Mouse (Mus musculus) layer of hippocampus, postnatal 14 days (tissue): ENCODE results near the gene Tle3. TPM values are rescaled to one million over a fixed set of nuclear protein-coding genes. Genes with fewer than 3 reads are reported as not detected.

Experiments used
- DNase-seq, 2 experiments: peaks; one replicate each; pipeline ENCODE4 v3.0.0; 2021 to 2022; ENCODE audit warnings: low spot score in 2 of 2, mixed read lengths in 1 of 2
- total RNA-seq, 2 experiments: library from RNA; stranded (reverse); gene quantifications; 2 replicates each; pipeline ENCODE4 v1.2.3; 2021

Gene Tle3
- total RNA-seq, 2 experiments from 2014 or later = 73.5 to 77.2 TPM

GRCm38 (mm10) chr9:61351164-61351563 lies 21.0 kb upstream of the Tle3 start:
- peak; percentile 25 to 30 for DNase-seq

- DNase-seq = no peak
Observed at GRCm38 (mm10) chr9:61358933-61359332, 13.2 kb upstream of the Tle3 start.

GRCm38 (mm10) chr9:61359741-61360140 lies 12.4 kb upstream of the Tle3 start:
- DNase-seq = no peak

GRCm38 (mm10) chr9:61360163-61360562 lies 12.0 kb upstream of the Tle3 start:
- DNase-seq = no peak

DNA sequence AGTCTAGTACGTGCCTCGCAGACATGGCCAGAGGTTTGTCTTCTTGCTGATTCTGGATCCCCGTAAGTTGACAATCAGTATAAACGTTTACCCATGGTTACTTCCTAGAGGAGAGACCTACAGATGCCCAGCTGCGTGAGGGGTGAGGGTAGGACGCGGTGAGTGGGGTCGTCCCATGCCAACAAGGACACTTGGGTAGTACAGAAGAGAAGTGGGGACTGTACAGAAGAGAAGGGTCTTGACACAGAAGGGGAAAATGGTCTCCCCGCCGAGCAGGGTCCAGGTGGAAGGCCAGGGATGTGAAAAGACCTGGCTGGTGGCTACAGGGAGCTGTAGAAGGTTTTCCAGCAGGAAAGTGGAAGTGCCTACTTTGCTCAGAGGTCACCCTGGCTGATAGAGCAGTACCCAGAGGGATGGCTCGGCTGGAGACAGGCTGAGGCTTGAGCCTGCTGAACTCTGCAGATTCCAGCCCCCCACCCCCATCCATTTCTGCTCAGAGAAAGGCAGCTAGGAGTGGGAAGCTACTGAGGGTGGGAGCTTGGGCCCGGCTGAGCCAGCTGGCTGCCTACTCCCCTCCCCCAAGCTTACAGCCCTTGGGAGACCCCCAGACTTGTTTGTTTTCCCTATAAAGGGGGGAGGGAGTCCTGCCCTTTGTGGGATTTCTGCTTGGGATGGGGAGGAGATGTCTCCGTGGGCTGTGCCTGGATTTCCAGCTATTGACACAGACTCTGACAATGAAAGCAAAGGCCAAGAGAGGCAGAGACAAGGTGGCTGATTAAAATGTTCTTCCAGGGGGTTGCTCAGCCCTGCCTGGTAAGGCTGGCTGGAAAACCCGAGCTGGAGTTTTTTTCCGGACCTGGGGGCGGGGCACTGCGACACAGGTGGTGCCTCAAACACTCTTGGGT lies 11.2 kb upstream of the Tle3 start:
- no peak for DNase-seq

GRCm38 (mm10) chr9:61363194-61363593 lies 9.0 kb upstream of the Tle3 start:
- no peak for DNase-seq

DNA sequence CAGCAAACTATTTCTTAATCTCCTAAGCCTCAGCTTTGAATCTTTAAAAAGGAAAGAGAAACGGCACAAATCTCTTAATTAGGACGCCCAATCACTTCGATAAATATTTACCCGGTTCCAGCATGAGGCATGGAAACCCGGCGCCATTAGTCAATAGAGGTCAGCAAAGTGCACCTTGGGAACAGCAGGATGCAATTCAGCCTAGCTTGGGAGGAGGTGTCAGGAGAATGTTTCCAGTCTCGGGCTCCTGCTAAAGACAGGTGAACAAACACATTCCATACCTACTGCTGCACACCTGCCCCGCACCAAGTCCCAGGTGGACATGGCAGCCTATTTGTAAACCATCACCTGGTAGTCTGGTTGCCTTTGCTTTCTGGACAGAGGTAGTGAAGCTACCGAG lies 6.1 kb upstream of the Tle3 start:
- no peak for DNase-seq

DNA sequence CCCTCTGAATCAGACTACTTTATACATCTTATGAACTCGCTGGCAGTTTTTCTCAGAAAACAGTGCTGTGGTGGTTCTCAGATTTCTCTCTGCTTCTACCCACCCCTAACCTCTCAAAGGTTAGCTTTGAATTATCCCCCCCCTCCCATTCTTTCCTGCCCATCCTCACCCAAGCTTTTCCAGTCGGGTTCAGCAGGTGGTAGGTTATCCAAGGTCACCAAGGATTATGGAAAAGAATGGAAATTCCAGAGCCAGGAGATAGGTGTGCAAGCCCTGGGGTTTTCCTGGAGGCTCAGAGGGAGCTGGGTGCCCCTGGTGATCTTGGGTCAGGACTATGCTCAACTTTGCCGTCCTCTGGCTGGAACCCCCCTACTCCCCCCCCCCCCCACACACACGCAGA lies 5.0 kb upstream of the Tle3 start:
- no peak for DNase-seq

- no peak for DNase-seq
Observed at GRCm38 (mm10) chr9:61367857-61368566, 4.2 kb upstream of the Tle3 start.

DNA sequence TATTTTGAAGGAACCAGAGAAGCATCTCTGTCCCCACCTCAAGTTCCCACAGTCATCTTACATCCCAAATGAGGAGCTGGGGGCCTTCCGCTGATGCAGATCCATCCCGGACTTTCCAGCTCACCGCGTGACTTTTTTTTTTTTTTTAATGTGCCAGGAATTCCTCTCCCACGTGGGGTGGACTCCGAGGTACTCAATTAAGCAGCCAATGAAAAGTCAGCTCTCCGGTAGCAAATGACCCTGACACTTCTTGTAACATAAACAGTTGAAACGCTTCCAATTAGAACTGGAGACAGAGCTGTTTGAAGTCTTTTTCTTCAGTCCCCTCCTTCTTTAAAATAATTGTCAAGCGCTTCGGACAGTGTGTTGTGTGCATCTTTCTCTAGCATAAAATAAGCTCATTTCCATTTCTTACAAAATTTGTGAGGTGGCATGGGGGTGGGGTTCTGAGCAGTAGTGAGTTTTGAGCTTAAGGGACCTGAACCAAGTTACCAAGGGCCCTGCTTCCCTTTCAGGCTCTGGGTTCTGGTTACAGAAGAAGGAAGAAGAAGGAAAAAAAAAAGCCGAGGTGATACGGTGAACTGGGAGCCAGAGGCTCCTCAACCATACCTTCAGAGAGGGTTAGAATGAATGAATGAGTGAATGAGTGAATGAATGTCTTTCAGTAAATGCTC lies 3.5 kb upstream of the Tle3 start:
- DNase-seq = no peak

GRCm38 (mm10) chr9:61369316-61370273 lies 2.6 kb upstream of the Tle3 start:
- DNase-seq = no peak

DNA sequence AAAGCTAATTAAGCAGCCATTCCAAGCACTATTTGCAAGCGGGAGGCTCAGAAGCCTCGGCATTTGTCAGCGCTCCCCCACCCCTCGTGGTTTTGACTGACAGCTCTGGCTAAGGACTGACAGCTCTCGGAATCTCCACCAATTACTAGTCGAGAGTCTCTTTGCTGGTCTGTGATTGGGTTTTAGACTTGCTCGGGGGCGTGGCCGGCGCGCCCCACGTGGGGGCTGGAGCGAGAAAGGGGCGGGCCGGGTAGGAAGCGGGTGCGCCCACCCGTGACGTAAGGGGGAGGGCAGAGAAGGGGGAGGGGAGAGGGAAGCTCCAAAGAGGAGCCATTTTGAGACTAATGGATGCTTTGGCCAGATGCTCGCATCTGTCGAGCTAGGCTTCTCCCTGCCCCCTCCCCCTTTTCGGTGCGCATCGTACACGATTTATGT lies 1.7 kb upstream of the Tle3 start:
- DNase-seq = peak; percentile 100

DNA sequence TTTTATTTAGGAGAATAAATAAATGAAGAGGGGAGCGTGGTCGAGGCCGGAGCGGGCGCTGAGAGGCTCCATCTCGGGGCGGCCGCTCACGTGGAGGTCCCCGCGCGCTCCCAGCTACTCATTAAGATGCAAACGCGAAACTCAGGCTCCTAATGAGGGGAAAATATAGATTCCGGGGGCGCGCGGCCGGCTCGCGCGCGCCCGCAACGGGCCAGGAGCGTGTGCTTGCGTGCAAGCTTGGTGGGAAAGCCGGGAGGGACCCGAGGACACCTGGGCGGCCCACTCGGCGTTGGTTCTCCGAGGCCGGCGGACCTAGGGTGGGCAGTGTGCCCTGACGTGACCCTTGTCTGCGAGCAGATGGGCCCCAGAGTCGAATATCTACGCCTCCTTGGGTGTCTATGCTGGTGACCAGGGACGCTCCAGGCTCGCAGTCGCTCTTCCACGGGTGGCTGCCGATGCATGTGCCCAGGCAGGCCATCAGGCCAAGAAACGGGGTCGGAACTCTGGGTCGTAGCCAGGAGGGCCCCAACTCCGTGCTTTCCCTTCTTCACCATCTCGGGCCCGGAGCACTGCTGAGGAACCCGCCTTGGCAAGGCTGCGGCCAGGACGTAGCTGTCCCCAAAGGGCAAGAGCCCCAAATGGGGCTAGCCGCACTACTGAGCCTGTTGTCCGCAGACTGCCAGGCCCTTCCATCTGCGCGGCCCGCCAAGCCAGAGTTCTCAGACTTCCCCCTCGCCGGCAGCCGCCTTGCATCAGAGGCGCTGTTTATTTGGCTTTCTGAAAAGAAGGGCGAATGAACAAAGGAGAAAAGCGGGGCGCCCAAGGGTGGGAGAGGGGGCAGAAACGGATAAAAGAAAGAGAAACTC lies 1.0 kb upstream of the Tle3 start:
- DNase-seq = peak; percentile 76 to 85

- DNase-seq = peak in 1 of 2 experiments; percentile 79
Observed at GRCm38 (mm10) chr9:61372510-61372975, 377 bp downstream of the Tle3 start.

DNA sequence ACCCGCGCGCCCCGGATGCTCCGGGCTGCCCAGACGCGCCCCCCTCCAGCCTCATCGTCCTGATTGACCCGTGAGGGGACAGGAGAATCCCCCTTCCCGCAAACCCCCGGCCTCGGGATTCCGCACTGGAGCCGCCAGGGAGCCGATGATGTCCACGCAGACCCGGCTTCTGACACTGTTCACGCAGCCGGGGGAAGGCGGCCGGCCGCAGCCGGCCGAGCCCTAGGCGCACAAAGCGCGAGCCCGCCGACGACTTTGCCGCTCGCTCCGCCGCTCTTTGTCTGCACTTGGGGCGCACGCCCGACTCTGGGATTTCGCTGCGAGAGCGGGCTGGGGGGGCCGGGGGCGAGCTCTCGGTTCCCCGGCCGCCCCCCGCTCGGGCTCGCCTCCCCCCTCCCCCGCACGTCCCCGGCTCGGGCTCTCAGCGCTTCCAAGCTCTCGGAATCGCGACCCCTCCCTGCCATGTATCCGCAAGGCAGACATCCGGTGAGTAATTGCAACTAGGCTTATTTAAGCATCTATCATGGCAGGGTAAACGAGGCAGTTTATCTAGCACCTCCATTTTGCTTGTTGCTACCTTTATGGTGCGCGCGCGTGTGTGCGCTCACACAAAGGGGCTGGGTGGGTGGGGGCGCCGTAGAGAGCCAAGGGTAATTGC lies 939 bp downstream of the Tle3 start:
- no peak for DNase-seq

- no peak for DNase-seq
Observed at GRCm38 (mm10) chr9:61373634-61373941, 1.4 kb downstream of the Tle3 start.

GRCm38 (mm10) chr9:61373942-61374900 lies 2.1 kb downstream of the Tle3 start:
- no peak for DNase-seq

- no peak for DNase-seq
Observed at GRCm38 (mm10) chr9:61375002-61375401, 2.8 kb downstream of the Tle3 start.
